Mouse (Mus musculus): Measurements from ENCODE around the gene Arhgap29.

GRCm38 (mm10) chr3:121955527-121955926 lies 3.2 kb downstream of the Arhgap29 start:
- TF ChIP-seq CTCF (conservative IDR thresholded peaks at IDR 0.05; ENCODE audit: low read length) (no peak), NANOG (IDR thresholded peaks at IDR 0.05; ENCODE audit: borderline replicate concordance, low read length) (no peak), POU5F1 (IDR thresholded peaks at IDR 0.05; ENCODE audit: borderline replicate concordance, low read length) (no peak)

All from E14TG2a.4 (cell line).